Mouse (Mus musculus): ENCODE measurements around the gene Tmco4.

Gene Tmco4

DNA sequence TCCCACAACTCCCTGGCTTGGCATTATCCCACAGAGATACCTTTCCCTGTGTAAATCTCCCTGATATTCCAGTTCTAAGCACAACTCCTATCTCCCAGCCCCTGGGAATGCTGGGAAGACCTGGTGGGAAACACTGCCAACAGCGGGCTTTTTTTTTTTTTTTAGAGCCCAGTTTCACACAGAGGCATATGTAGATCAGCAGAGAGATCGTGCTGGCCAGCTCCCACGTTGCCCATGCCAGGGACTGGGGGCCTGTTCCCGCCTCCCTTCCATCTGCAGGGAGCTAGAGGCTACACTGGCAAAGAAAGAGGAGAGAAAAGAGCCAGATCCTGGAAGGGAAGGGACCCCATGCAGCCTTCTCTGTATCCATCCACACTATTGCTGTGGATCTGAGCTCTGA lies 95.6 kb downstream of the Tmco4 start:
- DNase-seq = no peak

DNA sequence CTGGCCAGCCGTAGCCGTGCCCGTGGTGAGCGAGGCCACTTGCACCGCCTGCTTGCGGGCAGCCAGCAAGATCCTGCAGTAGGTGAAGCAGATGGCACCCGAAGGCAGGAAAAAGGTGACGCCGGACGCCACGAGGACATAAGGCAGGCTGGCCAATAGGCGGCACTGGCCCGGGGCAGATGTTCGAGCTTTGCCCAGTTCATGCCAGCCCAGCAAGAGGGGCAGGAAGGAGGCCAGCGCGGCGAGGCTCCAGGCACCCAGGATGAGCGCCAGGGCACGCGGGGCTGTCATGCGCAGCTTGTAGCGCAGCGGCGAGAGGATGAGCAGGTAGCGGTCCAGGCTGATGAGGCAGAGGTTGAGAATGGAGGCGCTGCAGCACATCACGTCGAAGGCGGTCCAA lies 101.4 kb downstream of the Tmco4 start:
- DNase-seq = no peak

- DNase-seq = no peak
Observed at GRCm38 (mm10) chr4:139075041-139075711, 102.5 kb downstream of the Tmco4 start, which contains the start of gene Htr6. Htr6 (minus strand) TSS chr4:139075570.

- no peak for DNase-seq
Observed at GRCm38 (mm10) chr4:139075915-139076314, 103.2 kb downstream of the Tmco4 start.

GRCm38 (mm10) chr4:139078313-139078712 lies 105.6 kb downstream of the Tmco4 start:
- DNase-seq = no peak

GRCm38 (mm10) chr4:139078726-139079125 lies 106.0 kb downstream of the Tmco4 start:
- DNase-seq = no peak

DNA sequence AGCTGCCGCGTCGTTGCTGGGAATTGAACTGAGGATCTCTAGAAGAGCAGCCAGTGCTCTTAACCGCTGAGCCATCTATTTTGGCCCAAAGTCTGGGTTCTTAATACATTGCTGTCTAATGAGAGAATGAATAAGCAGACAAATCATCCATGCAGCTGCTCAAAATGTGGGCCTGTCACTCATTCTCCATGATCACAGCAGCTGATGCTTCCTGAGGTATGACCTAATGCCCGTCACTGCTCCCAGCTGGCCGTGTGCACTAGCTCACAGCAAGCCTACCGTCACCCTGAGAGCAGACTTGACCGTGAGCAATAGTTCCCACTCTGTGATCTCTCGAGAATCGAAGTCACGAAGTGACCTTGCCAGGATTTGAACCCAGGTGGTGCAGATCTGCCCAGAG lies 106.8 kb downstream of the Tmco4 start:
- DNase-seq = no peak

DNA sequence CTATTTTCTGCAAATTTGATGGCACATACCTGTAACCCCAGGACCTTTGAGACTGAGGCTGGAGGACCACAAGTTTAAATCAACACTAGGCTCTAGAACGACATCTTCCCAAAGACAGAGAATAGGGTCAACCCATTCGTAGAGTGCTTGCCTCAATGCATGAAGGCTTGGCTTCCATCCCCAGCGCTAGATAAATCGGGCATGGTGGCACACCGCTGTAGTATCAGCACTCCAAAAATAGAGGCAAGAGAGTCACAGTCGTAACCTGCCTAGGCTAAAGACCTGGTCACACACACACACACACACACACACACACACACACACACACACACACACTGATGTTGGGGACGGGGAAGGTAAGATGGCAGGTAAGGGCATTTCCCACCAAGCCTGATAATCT lies 107.6 kb downstream of the Tmco4 start:
- DNase-seq = no peak

- DNase-seq = no peak
Observed at GRCm38 (mm10) chr4:139081270-139081931, 108.7 kb downstream of the Tmco4 start.

GRCm38 (mm10) chr4:139082790-139083564 lies 110.3 kb downstream of the Tmco4 start:
- no peak for DNase-seq

- no peak for DNase-seq
Observed at GRCm38 (mm10) chr4:139085337-139085736, 112.6 kb downstream of the Tmco4 start.

DNA sequence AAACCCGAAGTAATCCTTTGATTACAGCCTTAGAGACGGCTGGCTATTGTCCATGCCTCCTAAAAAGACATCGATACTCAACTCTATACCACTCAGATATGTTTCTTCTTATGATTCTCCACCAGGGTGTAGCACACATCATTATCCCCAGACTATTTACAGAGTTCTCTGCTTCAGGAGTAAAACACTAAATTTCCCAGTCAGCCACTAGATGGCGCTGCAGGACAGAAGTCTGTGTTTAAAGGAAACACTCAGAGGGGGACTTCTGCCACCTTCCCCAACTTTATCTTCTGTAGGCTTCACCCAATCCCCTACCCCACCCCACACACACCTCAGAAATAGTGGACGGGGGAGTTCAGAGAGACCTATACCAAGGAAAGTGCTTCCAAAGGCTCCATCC lies 113.3 kb downstream of the Tmco4 start:
- peak; percentile 26 to 47 for DNase-seq

GRCm38 (mm10) chr4:139086984-139087383 lies 114.3 kb downstream of the Tmco4 start:
- DNase-seq = no peak

DNA sequence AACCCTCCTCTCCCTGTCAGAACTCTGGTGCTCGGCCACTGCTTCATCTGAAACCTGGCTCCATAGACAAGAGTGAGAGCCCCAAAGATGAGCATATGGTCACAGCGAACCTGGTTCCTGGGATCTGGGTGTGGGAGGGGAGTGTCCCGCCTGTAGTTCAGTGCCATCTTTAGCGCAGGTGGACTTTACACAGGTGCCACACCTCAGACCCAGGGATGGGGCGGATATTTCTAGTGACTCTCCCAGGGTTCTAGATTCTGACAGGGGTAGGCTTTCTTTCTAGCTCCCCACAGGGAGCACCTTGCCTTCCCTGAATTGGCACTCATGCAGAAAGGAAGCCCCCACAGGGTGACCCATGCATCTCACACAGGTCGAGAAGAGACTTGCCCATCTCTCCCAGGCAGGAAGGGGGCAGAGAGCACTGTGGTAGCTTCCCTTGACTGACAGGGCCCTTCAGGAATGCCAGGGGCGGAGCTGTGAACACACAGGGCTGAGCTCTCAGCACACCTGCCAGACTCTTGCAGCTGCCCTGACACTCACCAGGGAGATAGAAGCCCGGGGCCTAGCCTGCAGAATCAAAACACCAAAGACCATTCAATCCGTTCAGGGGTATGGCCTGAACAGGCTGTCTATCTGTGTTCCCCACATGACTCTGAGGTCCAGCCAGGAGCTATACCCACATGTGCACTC lies 116.4 kb downstream of the Tmco4 start:
- no peak for DNase-seq

DNA sequence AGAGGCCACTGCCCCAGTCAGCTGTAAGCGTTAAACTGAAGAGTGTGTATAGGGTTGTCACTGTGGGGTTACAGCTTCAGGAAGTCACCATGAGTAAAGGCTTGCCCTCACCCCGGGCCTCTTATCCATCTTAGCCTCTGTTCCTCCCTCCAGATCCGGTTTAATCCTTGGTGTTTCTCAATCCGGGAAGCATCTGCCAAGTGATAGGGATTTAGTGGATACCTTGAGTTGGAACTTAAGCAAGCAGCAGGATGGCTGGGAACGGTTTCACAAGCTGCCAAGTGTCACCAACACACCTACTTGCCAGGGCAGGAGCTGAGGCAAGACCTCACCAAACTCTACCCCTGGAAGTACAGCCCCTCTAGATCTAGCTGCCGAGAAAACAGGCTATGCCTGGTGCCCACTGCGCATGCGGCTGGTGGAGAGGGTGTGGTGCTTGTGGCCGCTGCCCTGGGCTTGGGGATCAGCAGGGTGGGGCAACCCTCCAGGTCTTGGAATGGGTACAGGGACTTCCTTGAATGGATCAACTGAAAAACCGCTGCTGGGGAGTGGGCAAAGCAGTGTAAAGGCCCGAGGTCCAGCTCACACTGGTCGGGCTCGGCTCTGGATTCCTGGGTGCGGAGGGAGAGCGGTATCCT lies 117.7 kb downstream of the Tmco4 start:
- no peak for DNase-seq

DNA sequence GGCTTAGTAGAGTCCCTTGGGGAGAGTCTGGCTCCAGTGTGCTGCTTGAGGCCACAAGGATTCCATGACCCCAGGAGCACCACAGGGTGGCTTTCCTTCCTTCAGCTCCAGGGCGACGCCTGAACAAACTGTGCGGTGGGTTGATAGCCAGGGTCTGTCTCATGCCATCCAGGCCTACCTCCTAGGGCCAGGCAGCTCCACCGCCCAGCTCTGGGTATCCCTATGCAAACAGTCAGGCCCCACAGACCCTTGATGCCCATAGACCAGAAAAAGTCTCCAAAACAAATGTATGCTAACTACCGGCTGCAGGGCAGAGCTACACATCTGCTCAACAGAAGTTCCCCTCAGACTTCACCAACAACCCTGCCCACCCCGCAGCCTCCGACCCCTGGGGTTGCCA lies 118.4 kb downstream of the Tmco4 start:
- no peak for DNase-seq

- DNase-seq = no peak
Observed at GRCm38 (mm10) chr4:139091478-139092355, 119.0 kb downstream of the Tmco4 start.

DNA sequence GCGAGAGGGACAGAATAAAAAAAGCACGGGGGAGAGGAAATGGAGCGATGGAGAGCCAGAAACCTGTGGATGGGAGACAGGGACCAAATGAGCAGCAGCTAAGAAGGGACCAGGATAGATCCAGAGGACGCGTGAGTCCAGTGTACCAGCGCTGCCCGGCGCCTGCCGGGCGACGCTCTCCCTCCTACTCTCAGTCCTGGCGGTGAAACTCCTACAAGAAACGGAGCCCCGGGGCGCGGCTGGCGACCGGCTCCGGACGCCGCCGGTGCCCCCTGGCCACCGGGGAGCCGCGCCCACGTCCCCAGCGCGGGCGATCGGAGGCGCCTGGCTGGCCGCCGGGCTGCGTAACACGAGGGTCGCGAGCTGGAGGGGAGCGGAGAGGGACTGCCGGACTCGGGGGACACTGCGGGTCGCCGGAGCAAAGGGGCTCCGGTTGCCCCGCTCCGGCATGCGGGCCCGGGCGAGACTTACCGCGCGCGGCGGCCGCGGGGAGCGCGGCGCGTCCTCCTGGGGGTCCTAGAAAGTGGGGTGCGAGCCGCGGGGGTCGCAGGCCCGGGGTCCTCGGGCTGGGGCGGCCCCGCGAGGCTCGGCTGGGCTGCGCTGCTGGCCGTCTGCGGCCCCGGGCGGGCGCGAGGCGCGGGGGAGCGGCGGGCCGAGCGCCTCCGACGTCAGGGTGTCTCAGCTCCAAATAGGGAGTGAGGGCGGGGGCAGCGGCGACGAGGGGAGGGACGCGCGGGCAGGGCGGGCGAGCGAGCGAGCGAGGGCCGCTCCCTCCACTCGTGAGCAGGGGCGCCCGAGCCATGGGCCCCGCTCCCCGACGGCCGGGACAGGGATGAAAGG lies 119.9 kb downstream of the Tmco4 start, which contains the start of gene Nbl1:
Nbl1 (minus strand) TSS at position 638 of the 840 bp plus-strand sequence.
- no peak for DNase-seq

DNA sequence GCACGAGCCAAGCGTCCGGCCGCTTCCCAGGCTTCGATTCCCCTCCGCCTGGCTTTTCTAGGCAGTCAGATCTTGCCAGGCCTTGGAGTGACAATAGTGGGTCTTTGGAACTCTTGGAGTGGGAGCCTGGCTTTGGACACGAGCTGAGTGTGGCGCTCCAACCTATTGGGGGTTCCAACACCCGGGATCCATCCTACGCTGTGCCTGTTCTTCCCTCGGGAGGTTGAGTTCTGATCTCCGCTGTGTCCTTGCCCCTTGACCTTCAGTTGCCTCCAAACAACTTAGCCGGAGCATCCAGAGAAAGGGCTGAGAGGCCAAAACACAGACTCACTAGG lies 120.5 kb downstream of the Tmco4 start:
- DNase-seq = no peak

GRCm38 (mm10) chr4:139095406-139095805 lies 122.7 kb downstream of the Tmco4 start:
- DNase-seq = no peak

- DNase-seq = no peak
Observed at GRCm38 (mm10) chr4:139096201-139096600, 123.5 kb downstream of the Tmco4 start.
